Mouse (Mus musculus): Measurements from ENCODE around the gene Rnf38.

Rnf38 gene

GRCm38 (mm10) chr4:44119410-44120201 is 114.0 kb downstream of the Rnf38 start:
- peak; percentile 66 for DNase-seq (ENCODE audit: low spot score)

DNA sequence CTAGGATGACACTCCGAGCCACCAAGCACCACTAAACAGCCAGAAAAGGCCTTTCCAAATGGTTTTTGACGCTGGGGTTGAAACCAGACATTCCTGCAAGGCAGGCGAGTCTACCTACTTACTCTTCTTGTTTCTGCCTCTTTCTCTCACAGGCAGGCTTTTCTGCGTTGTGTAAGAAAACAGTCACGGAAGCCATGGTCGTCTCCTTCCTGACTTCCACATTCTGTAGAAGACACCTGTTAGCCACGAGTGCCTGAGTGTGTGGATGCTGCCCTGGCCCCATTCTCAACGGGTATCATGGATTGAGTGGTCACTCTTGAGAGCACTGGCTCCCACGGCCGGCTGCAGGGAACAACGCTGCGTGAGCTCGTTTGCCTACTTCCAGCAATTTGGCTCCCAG is 118.5 kb downstream of the Rnf38 start:
- no peak for DNase-seq (ENCODE audit: low spot score)

- DNase-seq (ENCODE audit: low spot score), result no peak
Observed at GRCm38 (mm10) chr4:44113393-44114138, 120.0 kb downstream of the Rnf38 start.

- DNase-seq (ENCODE audit: low spot score), result no peak
Observed at GRCm38 (mm10) chr4:44112741-44113140, 120.8 kb downstream of the Rnf38 start.

DNA sequence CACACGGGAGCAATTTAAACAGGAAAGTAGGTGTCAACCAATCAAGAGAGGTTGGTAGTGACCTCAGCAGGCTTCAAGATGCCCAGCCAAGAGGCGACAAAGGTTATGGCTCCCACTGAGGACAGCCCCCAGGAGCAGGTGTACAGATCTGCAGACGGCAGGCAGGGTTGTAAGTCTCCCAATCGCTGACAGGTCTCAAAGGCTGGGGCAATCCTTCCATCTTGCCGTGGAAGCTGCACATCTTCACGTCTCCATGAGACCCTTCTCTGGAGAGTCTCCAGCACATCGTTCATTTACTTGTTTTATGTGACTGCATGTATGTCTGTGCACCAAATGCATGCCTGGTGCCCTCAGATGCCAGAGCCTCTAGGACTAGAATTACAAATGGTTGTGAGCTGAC is 122.8 kb downstream of the Rnf38 start:
- DNase-seq (ENCODE audit: low spot score), result no peak

DNA sequence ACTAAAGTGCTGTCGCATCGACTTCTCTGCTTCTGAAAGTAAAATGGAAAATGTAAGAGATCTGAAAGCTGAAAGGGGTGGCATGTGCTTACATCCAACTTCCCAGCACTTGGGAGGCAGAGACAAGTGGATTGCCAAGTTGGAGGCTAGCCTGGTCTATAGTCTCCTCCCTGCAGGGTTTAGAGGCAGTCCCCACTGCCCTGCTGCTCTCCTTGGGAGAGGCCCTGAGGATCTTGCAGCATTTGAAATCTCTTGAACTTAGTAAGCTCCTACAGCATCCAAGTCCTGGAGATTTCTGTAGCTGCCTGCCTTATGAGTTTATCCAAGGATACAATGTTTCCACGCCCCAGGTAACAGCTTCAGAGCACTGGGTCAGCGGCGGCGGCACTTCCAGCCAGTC is 125.3 kb downstream of the Rnf38 start:
- DNase-seq (ENCODE audit: low spot score), result no peak

DNA sequence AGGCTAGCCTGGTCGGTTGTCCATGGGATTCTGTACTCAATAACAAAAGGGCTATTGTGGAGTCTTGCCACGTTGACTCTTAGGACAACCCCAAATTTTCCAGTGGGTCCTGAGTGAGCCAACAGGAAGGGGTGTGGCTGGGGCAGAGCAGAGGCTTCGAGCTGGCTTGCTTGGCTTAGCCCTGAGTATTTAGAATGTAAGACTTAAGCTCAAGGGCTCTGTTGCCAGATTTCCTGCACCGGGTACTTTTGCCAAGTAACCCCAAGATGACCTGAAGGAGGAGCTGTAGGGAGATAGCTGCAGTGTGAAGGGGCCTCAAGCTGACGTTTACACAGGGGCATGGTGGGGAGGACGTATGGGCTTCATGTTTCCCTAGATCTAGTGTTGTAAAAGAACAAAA is 126.2 kb downstream of the Rnf38 start:
- DNase-seq (ENCODE audit: low spot score), result peak; percentile 51

- DNase-seq (ENCODE audit: low spot score), result no peak
Observed at GRCm38 (mm10) chr4:44106297-44106821, 127.2 kb downstream of the Rnf38 start.

DNA sequence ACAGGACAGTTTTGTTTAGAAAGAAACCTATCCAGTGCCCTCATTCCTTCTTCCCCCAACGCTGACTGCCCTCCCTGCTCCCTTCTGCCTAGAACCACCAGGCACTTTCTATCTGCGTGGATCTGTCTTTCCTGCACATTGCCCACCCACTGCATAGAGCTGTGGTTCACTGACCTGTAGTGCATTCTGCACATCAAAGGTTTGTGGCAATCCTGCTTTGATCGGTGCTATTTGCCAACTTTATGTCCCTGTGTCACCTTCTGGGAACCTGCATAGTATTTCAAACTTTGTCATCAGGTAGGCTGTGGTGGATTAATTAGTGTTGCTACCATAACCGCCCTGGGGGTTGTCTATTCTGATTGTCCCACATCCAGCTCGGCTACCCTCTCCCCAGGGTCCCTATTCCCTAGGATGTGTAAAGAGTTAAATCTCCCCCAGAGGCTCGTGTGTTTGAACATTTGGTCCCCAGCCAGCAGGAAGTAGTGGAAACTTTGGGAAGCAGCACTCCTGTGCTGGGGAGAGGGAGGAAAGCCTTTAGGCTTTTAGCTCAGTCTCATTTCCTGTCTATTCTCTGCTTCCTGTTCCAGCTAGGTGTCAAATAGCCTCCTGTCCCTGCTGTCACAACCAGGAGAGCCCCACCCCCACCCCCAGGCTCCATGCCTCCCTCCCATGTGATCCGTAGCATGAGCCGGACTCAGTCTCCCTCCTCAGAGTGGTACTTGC is 129.2 kb downstream of the Rnf38 start:
- DNase-seq (ENCODE audit: low spot score), result no peak

GRCm38 (mm10) chr4:44103620-44104019 is 130.0 kb downstream of the Rnf38 start:
- DNase-seq (ENCODE audit: low spot score), result no peak

DNA sequence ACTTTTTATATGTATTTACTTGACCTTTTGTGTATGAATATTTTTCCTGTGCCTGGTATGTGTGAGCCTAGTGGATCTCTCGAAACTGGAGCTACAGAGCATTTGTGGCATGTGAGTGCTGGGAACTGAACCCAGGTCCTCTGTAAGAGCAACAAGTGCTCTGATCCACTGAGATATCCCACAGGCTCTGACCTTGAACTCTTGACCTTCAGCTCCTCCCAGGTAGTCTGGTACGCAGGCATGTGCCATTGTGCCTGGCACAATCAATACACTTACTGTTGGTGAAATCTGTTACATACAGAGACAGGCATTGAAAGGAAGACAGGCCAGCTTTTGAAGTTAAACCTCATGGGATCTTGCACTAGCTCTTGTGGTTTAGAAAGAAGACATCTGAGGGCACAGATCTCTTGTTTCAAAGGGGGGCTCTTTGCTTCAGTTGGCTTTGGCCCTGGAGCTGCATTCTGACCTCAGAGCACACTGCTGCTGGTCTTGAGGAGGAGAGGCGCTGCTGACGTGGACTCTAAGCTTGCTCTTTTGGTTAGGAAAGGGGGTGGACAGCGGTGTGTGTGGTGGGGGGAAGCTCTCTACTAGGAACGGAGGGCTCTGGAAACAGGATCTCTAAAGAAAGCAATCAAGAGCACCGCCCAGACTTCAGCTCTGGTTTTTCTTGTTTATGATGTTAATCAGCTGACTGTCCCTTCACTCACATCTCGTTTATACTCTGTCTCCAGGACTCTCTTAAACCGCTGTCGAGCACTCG is 135.8 kb downstream of the Rnf38 start:
- DNase-seq (ENCODE audit: low spot score), result no peak

GRCm38 (mm10) chr4:44094475-44094874 is 139.1 kb downstream of the Rnf38 start:
- no peak for DNase-seq (ENCODE audit: low spot score)

DNA sequence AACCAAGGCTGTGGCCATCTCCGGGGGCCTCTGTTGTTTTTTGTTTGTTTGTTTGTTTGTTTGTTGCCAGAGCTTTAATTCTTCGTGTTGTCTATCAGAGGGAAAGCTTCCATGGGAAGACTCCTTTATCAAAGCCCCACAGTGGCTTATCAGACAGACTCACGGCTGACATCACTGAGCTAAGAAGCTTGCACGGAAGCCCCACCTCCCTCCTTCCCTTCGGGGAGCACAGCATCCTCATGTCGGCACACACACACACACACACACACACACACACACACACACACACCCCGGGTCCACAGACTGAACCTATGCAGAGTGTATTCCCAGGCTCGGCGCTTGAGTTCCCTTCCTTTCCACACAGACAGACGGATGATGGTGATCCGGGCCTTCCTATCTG is 141.2 kb downstream of the Rnf38 start:
- DNase-seq (ENCODE audit: low spot score), result no peak

GRCm38 (mm10) chr4:44085566-44085965 is 148.0 kb downstream of the Rnf38 start:
- no peak for DNase-seq (ENCODE audit: low spot score)

- no peak for DNase-seq (ENCODE audit: low spot score)
Observed at GRCm38 (mm10) chr4:44084602-44085325, 148.8 kb downstream of the Rnf38 start.

- DNase-seq (ENCODE audit: low spot score), result peak; percentile 52
Observed at GRCm38 (mm10) chr4:44083945-44084344, 149.6 kb downstream of the Rnf38 start, which contains the start of gene Gne. Gene Gne, minus strand, starts transcription at chr4:44084177.

- no peak for DNase-seq (ENCODE audit: low spot score)
Observed at GRCm38 (mm10) chr4:44078358-44078933, 155.1 kb downstream of the Rnf38 start.
